Mouse (Mus musculus) embryonic facial prominence, embryonic 12.5 days (tissue): ENCODE results near the gene H1foo. TPM values are rescaled to one million over a fixed set of nuclear protein-coding genes. Genes with fewer than 3 reads are reported as not detected.

Experiments
- ATAC-seq: fragments of 200-750 bp; cut with Nextera tagmentation; 2 replicates; pipeline ENCODE4 v1.8.0; 2017; ENCODE audit not compliant: insufficient number of reproducible peaks, insufficient read depth, low FRiP score, low TSS enrichment
- H3K27ac ChIP-seq: fragments of 300-500 bp; sonication (generic); 2 replicates; pipeline ENCODE4 v1.5.1; 2016; ENCODE audit warnings: mild to moderate bottlenecking
- H3K27me3 ChIP-seq: fragments of 300-500 bp; sonication (generic); 2 replicates; pipeline ENCODE4 v1.6.1; 2016; ENCODE audit warnings: mild to moderate bottlenecking, moderate library complexity
- H3K36me3 ChIP-seq: fragments of 300-500 bp; sonication (generic); 2 replicates; pipeline ENCODE4 v1.6.1; 2016; ENCODE audit warnings: mild to moderate bottlenecking
- H3K4me1 ChIP-seq: fragments of 300-500 bp; sonication (generic); 2 replicates; pipeline ENCODE4 v1.6.1; 2016
- H3K4me2 ChIP-seq: fragments of 300-500 bp; sonication (generic); replicated peaks from 2 replicates; pipeline ENCODE4 v1.6.1; 2016; ENCODE audit warnings: mild to moderate bottlenecking, moderate library complexity
- H3K4me3 ChIP-seq: fragments of 300-500 bp; sonication (generic); 2 replicates; pipeline ENCODE4 v1.5.1; 2016; ENCODE audit warnings: mild to moderate bottlenecking
- H3K9ac ChIP-seq: fragments of 300-500 bp; sonication (generic); 2 replicates; pipeline ENCODE4 v1.6.1; 2016; ENCODE audit warnings: mild to moderate bottlenecking, moderate library complexity
- H3K9me3 ChIP-seq: fragments of 300-500 bp; sonication (generic); 2 replicates; pipeline ENCODE4 v1.6.1; 2016; ENCODE audit warnings: mild to moderate bottlenecking, moderate library complexity
- WGBS: fragments of 180-500 bp; shearing (Covaris S2); methylation state at CpG from one replicate; pipeline ENCODE4 v1.1.7; 2016; 5-methylcytosine and 5-hydroxymethylcytosine counted together
- polyA plus RNA-seq: library from polyadenylated mRNA; unstranded; fragments of >200 nt; fragmentation: Nextera tagmentation; extraction: Ambion mirVana; gene quantifications from 2 replicates; pipeline ENCODE4 v1.2.1, GENCODE M21; 2016

H1foo gene
- polyA plus RNA-seq, 1 experiment from 2014 or later, result not detected

- Histone ChIP-seq H3K4me1 (peaks cover 25% of the 10 kb centered on the region), H3K9me3 (no peaks in the 10 kb centered on the region)
Measured at GRCm38 (mm10) chr6:115975606-115976005, 30.9 kb downstream of the H1foo start.

GRCm38 (mm10) chr6:115977810-115978209 lies 33.1 kb downstream of the H1foo start:
- ATAC-seq, result no peak
- H3K4me2 ChIP-seq, result no peak overlapping the region
- 0 out of 2 replicates have a peak, but pooled peaks cover 10% of the 10 kb centered on the region for H3K4me1 ChIP-seq
- H3K9me3 ChIP-seq, result no peaks in the 10 kb centered on the region
- H3K36me3 ChIP-seq, result no peaks in the 10 kb centered on the region
- 87% methylated on average over 15 of the region's 15 CpGs for WGBS
- H3K27ac ChIP-seq, result no peak overlapping the region
- H3K4me3 ChIP-seq, result no peak overlapping the region
- no peaks in the 10 kb centered on the region for H3K27me3 ChIP-seq
- H3K9ac ChIP-seq, result no peak overlapping the region

More at GRCm38 (mm10) chr6:115975606-115976005, 30.9 kb downstream of the H1foo start:
- H3K4me2 ChIP-seq, result no peak overlapping the region
- no peak for ATAC-seq
- 88% methylated on average over 8 of the region's 8 CpGs for WGBS
- no peaks in the 10 kb centered on the region for H3K36me3 ChIP-seq
- H3K4me3 ChIP-seq, result no peak overlapping the region
- no peak overlapping the region for H3K27ac ChIP-seq
- no peak overlapping the region for H3K9ac ChIP-seq
- no peaks in the 10 kb centered on the region for H3K27me3 ChIP-seq

GRCm38 (mm10) chr6:115978596-115978995 lies 33.9 kb downstream of the H1foo start:
- 69% methylated on average over 8 of the region's 8 CpGs for WGBS
- H3K4me2 ChIP-seq, result no peak overlapping the region
- ATAC-seq, result no peak

GRCm38 (mm10) chr6:115982889-115983288 lies 38.2 kb downstream of the H1foo start:
- no peak overlapping the region for H3K4me3 ChIP-seq
- H3K4me1 ChIP-seq, result peaks cover 42% of the 10 kb centered on the region
- no peak overlapping the region for H3K4me2 ChIP-seq
- 55% methylated on average over 7 of the region's 7 CpGs for WGBS
- H3K27me3 ChIP-seq, result no peaks in the 10 kb centered on the region; the same call in 1 of the 2 replicates
- H3K9me3 ChIP-seq, result no peaks in the 10 kb centered on the region
- no peaks in the 10 kb centered on the region for H3K36me3 ChIP-seq
- ATAC-seq, result no peak
- H3K27ac ChIP-seq, result peak overlapping the region; percentile 4; the same call in 1 of the 2 replicates
- no peak overlapping the region for H3K9ac ChIP-seq

More at GRCm38 (mm10) chr6:115978596-115978995, 33.9 kb downstream of the H1foo start:
- Histone ChIP-seq H3K27ac (no peak overlapping the region), H3K4me3 (no peak overlapping the region), H3K9me3 (no peaks in the 10 kb centered on the region), H3K4me1 (peaks cover 11% of the 10 kb centered on the region; the same call in 1 of the 2 replicates), H3K27me3 (no peaks in the 10 kb centered on the region), H3K36me3 (no peaks in the 10 kb centered on the region), H3K9ac (no peak overlapping the region)

- Histone ChIP-seq H3K27me3 (no peaks in the 10 kb centered on the region; the same call in 1 of the 2 replicates), H3K4me3 (no peak overlapping the region), H3K4me2 (no peak overlapping the region), H3K27ac (peak overlapping the region; percentile 31), H3K4me1 (peaks cover 42% of the 10 kb centered on the region), H3K9ac (no peak overlapping the region), H3K36me3 (no peaks in the 10 kb centered on the region), H3K9me3 (no peaks in the 10 kb centered on the region)
- ATAC-seq, result no peak
- WGBS, result 65% methylated on average over 12 of the region's 12 CpGs
Measured at GRCm38 (mm10) chr6:115983306-115984038, 38.7 kb downstream of the H1foo start.

GRCm38 (mm10) chr6:115984580-115984979 lies 39.8 kb downstream of the H1foo start:
- Histone ChIP-seq H3K9ac (no peak overlapping the region), H3K27me3 (peaks cover 3% of the 10 kb centered on the region; the same call in 1 of the 2 replicates), H3K4me2 (no peak overlapping the region), H3K36me3 (no peaks in the 10 kb centered on the region), H3K27ac (peak overlapping the region; percentile 41; the same call in 1 of the 2 replicates), H3K9me3 (no peaks in the 10 kb centered on the region), H3K4me1 (peaks cover 42% of the 10 kb centered on the region), H3K4me3 (no peak overlapping the region)
- WGBS, result 62% methylated on average over 7 of the region's 7 CpGs
- ATAC-seq, result no peak

GRCm38 (mm10) chr6:115985622-115986021 lies 40.9 kb downstream of the H1foo start:
- Histone ChIP-seq H3K27me3 (peaks cover 5% of the 10 kb centered on the region), H3K4me3 (no peak overlapping the region; the same call in 1 of the 2 replicates), H3K9me3 (no peaks in the 10 kb centered on the region), H3K4me1 (peaks cover 34% of the 10 kb centered on the region), H3K4me2 (peak overlapping the region; percentile 11), H3K36me3 (no peaks in the 10 kb centered on the region), H3K27ac (peak overlapping the region; percentile 41; the same call in 1 of the 2 replicates), H3K9ac (0 out of 2 replicates have a peak overlapping the region, but pooled peaks have one; percentile 8)
- 54% methylated on average over 9 of the region's 9 CpGs for WGBS
- ATAC-seq, result no peak

GRCm38 (mm10) chr6:115986472-115987095 lies 41.8 kb downstream of the H1foo start:
- peaks cover 42% of the 10 kb centered on the region for H3K4me1 ChIP-seq
- ATAC-seq, result no peak
- H3K27me3 ChIP-seq, result peaks cover 15% of the 10 kb centered on the region
- H3K27ac ChIP-seq, result 0 out of 2 replicates have a peak overlapping the region, but pooled peaks have one; percentile 41
- no peak overlapping the region for H3K4me3 ChIP-seq
- H3K4me2 ChIP-seq, result peak overlapping the region; percentile 22
- H3K9me3 ChIP-seq, result no peaks in the 10 kb centered on the region
- H3K9ac ChIP-seq, result peak overlapping the region; percentile 24; the same call in 1 of the 2 replicates
- WGBS, result 37% methylated on average over 12 of the region's 12 CpGs
- H3K36me3 ChIP-seq, result no peaks in the 10 kb centered on the region

- Histone ChIP-seq H3K27me3 (peaks cover 21% of the 10 kb centered on the region), H3K27ac (0 out of 2 replicates have a peak overlapping the region, but pooled peaks have one; percentile 17), H3K36me3 (no peaks in the 10 kb centered on the region), H3K4me2 (peak overlapping the region; percentile 22), H3K9ac (0 out of 2 replicates have a peak overlapping the region, but pooled peaks have one; percentile 24), H3K4me3 (no peak overlapping the region), H3K4me1 (peaks cover 48% of the 10 kb centered on the region), H3K9me3 (no peaks in the 10 kb centered on the region)
- 65% methylated on average over 9 of the region's 9 CpGs for WGBS
- ATAC-seq, result no peak
Measured at GRCm38 (mm10) chr6:115987096-115987747, 42.5 kb downstream of the H1foo start.

GRCm38 (mm10) chr6:115989032-115989431 lies 44.3 kb downstream of the H1foo start:
- 76% methylated on average over 5 of the region's 5 CpGs for WGBS
- no peaks in the 10 kb centered on the region for H3K36me3 ChIP-seq
- H3K4me1 ChIP-seq, result peaks cover 59% of the 10 kb centered on the region
- peaks cover 39% of the 10 kb centered on the region for H3K27me3 ChIP-seq
- no peaks in the 10 kb centered on the region for H3K9me3 ChIP-seq
- no peak for ATAC-seq
- peak overlapping the region; percentile 13; the same call in 1 of the 2 replicates for H3K4me2 ChIP-seq
- 0 out of 2 replicates have a peak overlapping the region, but pooled peaks have one; percentile 0 for H3K9ac ChIP-seq
- H3K4me3 ChIP-seq, result peak overlapping the region; percentile 1; the same call in 1 of the 2 replicates
- H3K27ac ChIP-seq, result no peak overlapping the region

- Histone ChIP-seq H3K9me3 (no peaks in the 10 kb centered on the region), H3K4me1 (peaks cover 61% of the 10 kb centered on the region), H3K27me3 (peaks cover 45% of the 10 kb centered on the region), H3K4me3 (peak overlapping the region; percentile 4; the same call in 1 of the 2 replicates), H3K9ac (0 out of 2 replicates have a peak overlapping the region, but pooled peaks have one; percentile 0), H3K27ac (no peak overlapping the region), H3K36me3 (no peaks in the 10 kb centered on the region), H3K4me2 (peak overlapping the region; percentile 13; the same call in 1 of the 2 replicates)
- 68% methylated on average over 4 of the region's 4 CpGs for WGBS
- ATAC-seq, result no peak
Measured at GRCm38 (mm10) chr6:115989607-115990006, 44.9 kb downstream of the H1foo start.
